Mouse (Mus musculus) spleen, adult 2 months (tissue): ENCODE results near the gene Snx29.

Experiments used
- CTCF ChIP-seq: fragments of 200-500 bp; IDR thresholded peaks from 2 replicates; pipeline ENCODE4 v1.5.1; 2011; ENCODE audit warnings: mild to moderate bottlenecking, inconsistent platforms; ENCODE audit not compliant: insufficient read depth, insufficient read length, insufficient replicate concordance; ENCODE audit errors: extremely low read depth
- POLR2A ChIP-seq: fragments of 200-500 bp; IDR thresholded peaks from 2 replicates; pipeline ENCODE4 v1.6.1; 2011; ENCODE audit warnings: low read depth, low read length, inconsistent platforms

GRCm38 (mm10) chr16:11437641-11438040 lies 114.9 kb downstream of the Snx29 start:
- TF ChIP-seq CTCF (no peak), POLR2A (no peak)
